Mouse (Mus musculus): Measurements from ENCODE around the gene 2510039O18Rik. TPM values are rescaled to one million over a fixed set of nuclear protein-coding genes. Genes with fewer than 3 reads are reported as not detected.

2510039O18Rik gene
- polyA plus RNA-seq, 1 experiment from 2014 or later: 4.5 TPM

- ATAC-seq: 0 out of 2 replicates have a peak, but pooled peaks have one; percentile 0
- Histone ChIP-seq H3K4me2 (ENCODE audit: low read depth, low read length) (peak overlapping the region; percentile 65), H3K4me3 (ENCODE audit: low read length) (peak overlapping the region; percentile 94), H3K36me3 (ENCODE audit: control insufficient read depth, insufficient read depth, low read length) (0 out of 2 replicates have a peak, but pooled peaks cover 2% of the 10 kb centered on the region), H3K9me3 (ENCODE audit: control insufficient read depth, low read length) (no peaks in the 10 kb centered on the region), H3K27me3 (replicated peaks; ENCODE audit: control insufficient read depth, insufficient read depth, low read length) (no peaks in the 10 kb centered on the region), H3K4me1 (ENCODE audit: control insufficient read depth, insufficient read depth, low read length) (peaks cover 16% of the 10 kb centered on the region), H3K9ac (ENCODE audit: low read depth, low read length) (peak overlapping the region; percentile 96), H3K27ac (ENCODE audit: low read length) (no peak overlapping the region)
- 3% methylated on average over 8 of the region's 8 CpGs for WGBS
These were observed 35.5 kb upstream of the 2510039O18Rik start for GRCm38 (mm10) chr4:147905090-147905659.

- 0 out of 2 replicates have a peak, but pooled peaks cover 2% of the 10 kb centered on the region for H3K36me3 ChIP-seq (ENCODE audit: control insufficient read depth, insufficient read depth, low read length)
- H3K4me3 ChIP-seq (ENCODE audit: low read length): no peak overlapping the region
- no peak overlapping the region for H3K27ac ChIP-seq (ENCODE audit: low read length)
- ATAC-seq: no peak
- peaks cover 13% of the 10 kb centered on the region for H3K4me1 ChIP-seq (ENCODE audit: control insufficient read depth, insufficient read depth, low read length)
- H3K9me3 ChIP-seq (ENCODE audit: control insufficient read depth, low read length): no peaks in the 10 kb centered on the region
- WGBS: 85% methylated on average over 5 of the region's 5 CpGs
- no peak overlapping the region for H3K9ac ChIP-seq (ENCODE audit: low read depth, low read length)
- H3K4me2 ChIP-seq (ENCODE audit: low read depth, low read length): no peak overlapping the region
- H3K27me3 ChIP-seq (replicated peaks; ENCODE audit: control insufficient read depth, insufficient read depth, low read length): no peaks in the 10 kb centered on the region
These were observed 34.5 kb upstream of the 2510039O18Rik start for GRCm38 (mm10) chr4:147906230-147906629.

GRCm38 (mm10) chr4:147909486-147909885 lies 31.2 kb upstream of the 2510039O18Rik start:
- Histone ChIP-seq H3K36me3 (ENCODE audit: control insufficient read depth, insufficient read depth, low read length) (no peaks in the 10 kb centered on the region), H3K9me3 (ENCODE audit: control insufficient read depth, low read length) (no peaks in the 10 kb centered on the region), H3K4me2 (ENCODE audit: low read depth, low read length) (no peak overlapping the region), H3K4me3 (ENCODE audit: low read length) (no peak overlapping the region), H3K27me3 (replicated peaks; ENCODE audit: control insufficient read depth, insufficient read depth, low read length) (no peaks in the 10 kb centered on the region), H3K27ac (ENCODE audit: low read length) (no peak overlapping the region), H3K4me1 (ENCODE audit: control insufficient read depth, insufficient read depth, low read length) (peaks cover 4% of the 10 kb centered on the region; the same call in 1 of the 2 replicates), H3K9ac (ENCODE audit: low read depth, low read length) (no peak overlapping the region)
- ATAC-seq: no peak
- WGBS: 87% methylated on average over 5 of the region's 5 CpGs

GRCm38 (mm10) chr4:147918459-147919121 lies 22.1 kb upstream of the 2510039O18Rik start:
- WGBS: 58% methylated on average over 7 of the region's 7 CpGs
- Histone ChIP-seq H3K4me1 (ENCODE audit: control insufficient read depth, insufficient read depth, low read length) (no peaks in the 10 kb centered on the region), H3K4me3 (ENCODE audit: low read length) (no peak overlapping the region), H3K9ac (ENCODE audit: low read depth, low read length) (no peak overlapping the region), H3K27me3 (replicated peaks; ENCODE audit: control insufficient read depth, insufficient read depth, low read length) (no peaks in the 10 kb centered on the region), H3K9me3 (ENCODE audit: control insufficient read depth, low read length) (no peaks in the 10 kb centered on the region), H3K27ac (ENCODE audit: low read length) (no peak overlapping the region), H3K4me2 (ENCODE audit: low read depth, low read length) (no peak overlapping the region), H3K36me3 (ENCODE audit: control insufficient read depth, insufficient read depth, low read length) (no peaks in the 10 kb centered on the region)
- peak; percentile 55; the same call in 1 of the 2 replicates for ATAC-seq

- WGBS: 33% methylated on average over 10 of the region's 10 CpGs
- Histone ChIP-seq H3K9ac (ENCODE audit: low read depth, low read length) (no peak overlapping the region), H3K36me3 (ENCODE audit: control insufficient read depth, insufficient read depth, low read length) (no peaks in the 10 kb centered on the region), H3K9me3 (ENCODE audit: control insufficient read depth, low read length) (no peaks in the 10 kb centered on the region), H3K27me3 (replicated peaks; ENCODE audit: control insufficient read depth, insufficient read depth, low read length) (no peaks in the 10 kb centered on the region), H3K27ac (ENCODE audit: low read length) (no peak overlapping the region), H3K4me1 (ENCODE audit: control insufficient read depth, insufficient read depth, low read length) (no peaks in the 10 kb centered on the region), H3K4me2 (ENCODE audit: low read depth, low read length) (no peak overlapping the region), H3K4me3 (ENCODE audit: low read length) (no peak overlapping the region)
- ATAC-seq: no peak
These were observed 19.7 kb upstream of the 2510039O18Rik start for GRCm38 (mm10) chr4:147920973-147921372.

GRCm38 (mm10) chr4:147922341-147922740 lies 18.4 kb upstream of the 2510039O18Rik start:
- H3K9me3 ChIP-seq (ENCODE audit: control insufficient read depth, low read length): no peaks in the 10 kb centered on the region
- H3K9ac ChIP-seq (ENCODE audit: low read depth, low read length): no peak overlapping the region
- 77% methylated on average over 11 of the region's 11 CpGs for WGBS
- no peak overlapping the region for H3K4me3 ChIP-seq (ENCODE audit: low read length)
- H3K36me3 ChIP-seq (ENCODE audit: control insufficient read depth, insufficient read depth, low read length): no peaks in the 10 kb centered on the region
- no peaks in the 10 kb centered on the region for H3K4me1 ChIP-seq (ENCODE audit: control insufficient read depth, insufficient read depth, low read length)
- ATAC-seq: no peak
- H3K27ac ChIP-seq (ENCODE audit: low read length): no peak overlapping the region
- H3K27me3 ChIP-seq (replicated peaks; ENCODE audit: control insufficient read depth, insufficient read depth, low read length): no peaks in the 10 kb centered on the region
- no peak overlapping the region for H3K4me2 ChIP-seq (ENCODE audit: low read depth, low read length)

- 43% methylated on average over 8 of the region's 8 CpGs for WGBS
- H3K4me3 ChIP-seq (ENCODE audit: low read length): no peak overlapping the region
- H3K4me2 ChIP-seq (ENCODE audit: low read depth, low read length): no peak overlapping the region
- ATAC-seq: peak; percentile 26; the same call in 1 of the 2 replicates
- H3K27ac ChIP-seq (ENCODE audit: low read length): no peak overlapping the region
- no peak overlapping the region for H3K9ac ChIP-seq (ENCODE audit: low read depth, low read length)
- no peaks in the 10 kb centered on the region for H3K36me3 ChIP-seq (ENCODE audit: control insufficient read depth, insufficient read depth, low read length)
- no peaks in the 10 kb centered on the region for H3K27me3 ChIP-seq (replicated peaks; ENCODE audit: control insufficient read depth, insufficient read depth, low read length)
- no peaks in the 10 kb centered on the region for H3K9me3 ChIP-seq (ENCODE audit: control insufficient read depth, low read length)
- H3K4me1 ChIP-seq (ENCODE audit: control insufficient read depth, insufficient read depth, low read length): 0 out of 2 replicates have a peak, but pooled peaks cover 2% of the 10 kb centered on the region
These were observed 13.0 kb upstream of the 2510039O18Rik start for GRCm38 (mm10) chr4:147927705-147928104.

GRCm38 (mm10) chr4:147928136-147928535 lies 12.6 kb upstream of the 2510039O18Rik start:
- Histone ChIP-seq H3K36me3 (ENCODE audit: control insufficient read depth, insufficient read depth, low read length) (no peaks in the 10 kb centered on the region), H3K27ac (ENCODE audit: low read length) (no peak overlapping the region)
- ATAC-seq: no peak

GRCm38 (mm10) chr4:147928540-147928939 lies 12.2 kb upstream of the 2510039O18Rik start:
- no peak for ATAC-seq
- Histone ChIP-seq H3K27ac (ENCODE audit: low read length) (no peak overlapping the region), H3K4me1 (ENCODE audit: control insufficient read depth, insufficient read depth, low read length) (0 out of 2 replicates have a peak, but pooled peaks cover 2% of the 10 kb centered on the region), H3K4me3 (ENCODE audit: low read length) (no peak overlapping the region), H3K27me3 (replicated peaks; ENCODE audit: control insufficient read depth, insufficient read depth, low read length) (no peaks in the 10 kb centered on the region), H3K36me3 (ENCODE audit: control insufficient read depth, insufficient read depth, low read length) (no peaks in the 10 kb centered on the region), H3K4me2 (ENCODE audit: low read depth, low read length) (no peak overlapping the region), H3K9ac (ENCODE audit: low read depth, low read length) (no peak overlapping the region), H3K9me3 (ENCODE audit: control insufficient read depth, low read length) (no peaks in the 10 kb centered on the region)
- WGBS: 80% methylated on average over 7 of the region's 7 CpGs

More at GRCm38 (mm10) chr4:147928136-147928535, 12.6 kb upstream of the 2510039O18Rik start:
- H3K4me2 ChIP-seq (ENCODE audit: low read depth, low read length): no peak overlapping the region
- 23% methylated on average over 9 of the region's 9 CpGs for WGBS
- H3K27me3 ChIP-seq (replicated peaks; ENCODE audit: control insufficient read depth, insufficient read depth, low read length): no peaks in the 10 kb centered on the region
- 0 out of 2 replicates have a peak, but pooled peaks cover 2% of the 10 kb centered on the region for H3K4me1 ChIP-seq (ENCODE audit: control insufficient read depth, insufficient read depth, low read length)
- H3K4me3 ChIP-seq (ENCODE audit: low read length): no peak overlapping the region
- H3K9ac ChIP-seq (ENCODE audit: low read depth, low read length): no peak overlapping the region
- H3K9me3 ChIP-seq (ENCODE audit: control insufficient read depth, low read length): no peaks in the 10 kb centered on the region
